Mouse (Mus musculus): ENCODE measurements around the gene Glrx2. TPM values are rescaled to one million over a fixed set of nuclear protein-coding genes. Genes with fewer than 3 reads are reported as not detected.

The Glrx2 gene
- polyA plus RNA-seq, 1 experiment from 2014 or later, result 73.2 TPM

DNA sequence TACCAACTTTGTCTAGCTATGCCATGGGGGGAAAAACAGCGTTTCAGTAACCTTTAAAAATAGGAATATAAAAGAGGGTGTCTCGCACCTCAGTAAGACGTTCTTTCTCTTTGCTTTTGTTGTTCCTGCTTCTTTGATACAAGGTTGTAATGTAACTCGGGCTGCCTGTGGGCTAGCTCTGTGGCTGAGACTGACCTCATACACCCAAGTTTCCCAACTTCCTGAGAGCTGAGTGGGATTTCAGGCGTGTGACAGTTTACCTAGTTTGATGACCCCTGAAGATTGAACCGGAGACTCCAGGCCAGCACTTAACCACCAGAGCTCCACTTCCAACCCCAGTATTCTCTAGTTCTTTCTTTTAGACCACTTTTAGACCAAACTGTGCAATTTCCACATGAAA is 7.8 kb upstream of the Glrx2 start:
- no peak overlapping the region for H3K4me2 ChIP-seq (replicated peaks; ENCODE audit: low read depth, low read length)
- H3K9ac ChIP-seq (replicated peaks; ENCODE audit: low read depth, low read length), result no peak overlapping the region
- WGBS, result 66% methylated on average over 6 of the region's 6 CpGs
- no peak for ATAC-seq (ENCODE audit: insufficient number of reproducible peaks, insufficient read depth, low FRiP score, low read depth)
- H3K4me3 ChIP-seq (ENCODE audit: low read depth, low read length), result no peak overlapping the region
- no peaks in the 10 kb centered on the region for H3K9me3 ChIP-seq (ENCODE audit: control insufficient read depth, low read depth, low read length)
- no peaks in the 10 kb centered on the region for H3K36me3 ChIP-seq (ENCODE audit: control insufficient read depth, insufficient read depth, low read length)
- 0 out of 2 replicates have a peak, but pooled peaks cover 4% of the 10 kb centered on the region for H3K4me1 ChIP-seq (ENCODE audit: control insufficient read depth, insufficient read depth, low read length)
- H3K27me3 ChIP-seq (ENCODE audit: control insufficient read depth, insufficient read depth, low read length), result no peaks in the 10 kb centered on the region
- H3K27ac ChIP-seq (ENCODE audit: low read length), result no peak overlapping the region

DNA sequence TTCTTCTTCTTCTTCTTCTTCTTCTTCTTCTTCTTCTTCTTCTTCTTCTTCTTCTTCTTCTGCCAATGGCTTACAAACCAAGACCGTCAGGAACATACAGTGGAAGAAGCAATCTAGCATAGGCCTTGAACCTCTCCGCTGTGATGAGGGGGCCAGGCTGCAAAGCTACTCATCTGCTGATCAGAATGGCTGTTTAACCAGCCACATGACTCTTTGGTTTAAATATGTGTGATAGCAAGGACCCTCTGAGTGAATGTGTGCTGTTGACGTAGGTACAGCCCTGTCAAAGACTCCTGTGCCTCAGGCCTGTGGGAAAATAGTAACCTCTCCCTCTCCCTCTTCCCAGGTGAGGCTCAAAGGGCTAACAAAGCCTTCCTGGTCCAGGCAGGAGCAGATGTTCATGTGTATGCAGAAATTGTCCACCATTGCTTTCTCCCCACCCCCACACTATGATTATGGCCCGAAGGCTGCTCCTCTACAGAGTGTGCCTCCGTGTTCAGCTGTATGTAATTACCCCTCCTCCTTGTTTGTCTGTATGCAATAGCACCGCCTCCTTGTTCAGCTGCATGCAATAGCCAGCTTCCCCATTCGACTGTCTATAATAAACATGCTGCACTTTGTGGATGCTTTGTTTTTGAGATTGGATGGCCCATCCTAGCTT is 6.0 kb upstream of the Glrx2 start:
- Histone ChIP-seq H3K4me1 (ENCODE audit: control insufficient read depth, insufficient read depth, low read length) (0 out of 2 replicates have a peak, but pooled peaks cover 4% of the 10 kb centered on the region), H3K27ac (ENCODE audit: low read length) (no peak overlapping the region), H3K36me3 (ENCODE audit: control insufficient read depth, insufficient read depth, low read length) (no peaks in the 10 kb centered on the region), H3K27me3 (ENCODE audit: control insufficient read depth, insufficient read depth, low read length) (no peaks in the 10 kb centered on the region), H3K9ac (replicated peaks; ENCODE audit: low read depth, low read length) (no peak overlapping the region), H3K9me3 (ENCODE audit: control insufficient read depth, low read depth, low read length) (no peaks in the 10 kb centered on the region), H3K4me3 (ENCODE audit: low read depth, low read length) (no peak overlapping the region), H3K4me2 (replicated peaks; ENCODE audit: low read depth, low read length) (no peak overlapping the region)
- ATAC-seq (ENCODE audit: insufficient number of reproducible peaks, insufficient read depth, low FRiP score, low read depth), result no peak
- 66% methylated on average over 7 of the region's 7 CpGs for WGBS

DNA sequence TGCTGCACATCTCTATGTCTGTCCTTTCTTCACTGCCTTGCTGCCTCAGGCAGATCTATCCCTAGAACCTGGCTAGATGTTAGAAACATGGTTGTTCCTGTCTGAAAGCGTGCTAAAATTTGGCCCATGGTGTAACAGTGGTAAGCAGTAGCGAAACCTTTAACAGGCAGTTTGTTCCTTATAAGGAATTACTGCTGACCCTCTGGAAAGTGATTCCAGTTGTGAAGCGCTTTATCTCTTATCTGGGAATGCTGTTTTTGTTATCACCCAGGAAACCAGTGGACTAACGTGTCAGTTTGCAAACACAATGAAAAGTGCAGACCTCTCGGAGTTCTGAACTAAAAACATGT is 5.5 kb upstream of the Glrx2 start:
- Histone ChIP-seq H3K4me2 (replicated peaks; ENCODE audit: low read depth, low read length) (no peak overlapping the region), H3K9me3 (ENCODE audit: control insufficient read depth, low read depth, low read length) (no peaks in the 10 kb centered on the region), H3K36me3 (ENCODE audit: control insufficient read depth, insufficient read depth, low read length) (no peaks in the 10 kb centered on the region), H3K9ac (replicated peaks; ENCODE audit: low read depth, low read length) (no peak overlapping the region), H3K4me1 (ENCODE audit: control insufficient read depth, insufficient read depth, low read length) (0 out of 2 replicates have a peak, but pooled peaks cover 4% of the 10 kb centered on the region), H3K4me3 (ENCODE audit: low read depth, low read length) (no peak overlapping the region), H3K27ac (ENCODE audit: low read length) (no peak overlapping the region), H3K27me3 (ENCODE audit: control insufficient read depth, insufficient read depth, low read length) (no peaks in the 10 kb centered on the region)
- no peak for ATAC-seq (ENCODE audit: insufficient number of reproducible peaks, insufficient read depth, low FRiP score, low read depth)
- WGBS, result 50% methylated on average over 5 of the region's 5 CpGs

DNA sequence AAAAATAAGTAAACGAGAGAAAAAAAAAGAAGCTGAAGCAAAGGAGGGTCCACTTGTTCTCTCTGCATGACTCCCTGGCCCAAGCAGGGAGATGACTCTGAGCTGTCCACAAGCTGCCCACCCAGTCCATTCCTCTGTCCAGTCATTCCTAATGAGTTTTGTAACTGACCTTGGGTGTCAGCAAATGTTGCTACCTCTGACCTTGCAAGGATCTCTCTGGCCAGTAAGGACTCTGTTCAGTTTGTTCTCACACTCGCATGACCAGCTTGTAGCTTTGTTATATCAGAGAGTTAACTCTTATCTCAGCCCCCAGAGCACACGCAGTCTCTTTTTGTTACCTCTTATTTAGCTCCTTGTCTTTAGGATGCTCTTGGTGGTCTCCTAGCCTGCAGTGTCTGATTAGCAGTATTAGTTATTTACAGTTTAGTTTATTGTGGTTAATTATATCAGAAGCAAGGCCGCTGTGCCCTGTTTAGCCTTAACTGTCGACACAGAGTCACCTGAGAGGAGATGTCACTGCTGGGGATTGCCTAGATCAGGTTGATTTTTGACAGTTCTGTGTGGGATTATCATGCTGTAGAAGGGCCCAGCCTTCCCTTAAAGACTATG is 8.4 kb downstream of the Glrx2 start:
- no peak for ATAC-seq (ENCODE audit: insufficient number of reproducible peaks, insufficient read depth, low FRiP score, low read depth)
- H3K4me2 ChIP-seq (replicated peaks; ENCODE audit: low read depth, low read length), result no peak overlapping the region
- 75% methylated on average over 5 of the region's 5 CpGs for WGBS
- no peak overlapping the region for H3K9ac ChIP-seq (replicated peaks; ENCODE audit: low read depth, low read length)
- no peaks in the 10 kb centered on the region for H3K27me3 ChIP-seq (ENCODE audit: control insufficient read depth, insufficient read depth, low read length)
- no peaks in the 10 kb centered on the region for H3K4me1 ChIP-seq (ENCODE audit: control insufficient read depth, insufficient read depth, low read length)
- no peaks in the 10 kb centered on the region for H3K9me3 ChIP-seq (ENCODE audit: control insufficient read depth, low read depth, low read length)
- no peak overlapping the region for H3K4me3 ChIP-seq (ENCODE audit: low read depth, low read length)
- H3K36me3 ChIP-seq (ENCODE audit: control insufficient read depth, insufficient read depth, low read length), result no peaks in the 10 kb centered on the region
- H3K27ac ChIP-seq (ENCODE audit: low read length), result no peak overlapping the region

DNA sequence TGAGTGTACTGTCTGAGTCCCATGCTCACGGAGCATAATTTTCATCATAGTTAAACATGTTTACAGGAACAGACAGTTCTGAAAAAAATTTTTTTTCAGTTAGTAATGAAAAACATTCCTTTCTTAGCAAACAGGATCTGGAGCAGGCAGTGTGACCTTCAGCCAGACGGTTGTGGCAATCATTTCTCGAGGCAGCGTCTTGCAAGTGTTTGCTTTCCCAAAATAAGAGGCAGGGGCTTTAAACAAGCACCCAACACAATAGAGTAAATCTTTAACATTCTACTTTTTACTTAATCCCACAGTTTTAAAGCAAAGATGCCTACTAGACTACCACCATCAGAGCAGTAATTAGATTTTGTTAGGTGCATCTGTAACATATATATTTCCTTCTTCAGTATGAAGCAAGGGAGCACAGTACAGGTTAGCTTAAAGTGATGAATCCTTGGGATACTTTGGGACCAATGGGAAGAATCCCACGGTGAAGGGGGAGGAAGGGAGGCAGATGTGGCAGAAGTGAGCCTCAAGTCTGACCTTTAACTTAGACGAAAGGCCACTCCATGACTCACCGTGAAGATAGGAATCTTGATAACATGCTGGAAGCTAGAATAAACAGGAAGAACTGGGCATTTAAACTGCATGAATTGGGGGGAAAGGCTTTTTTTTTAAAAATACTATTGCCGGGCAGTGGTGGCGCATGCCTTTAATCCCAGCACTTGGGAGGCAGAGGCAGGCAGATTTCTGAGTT is 11.7 kb downstream of the Glrx2 start:
- Histone ChIP-seq H3K4me3 (ENCODE audit: low read depth, low read length) (no peak overlapping the region), H3K4me2 (replicated peaks; ENCODE audit: low read depth, low read length) (no peak overlapping the region), H3K9me3 (ENCODE audit: control insufficient read depth, low read depth, low read length) (no peaks in the 10 kb centered on the region), H3K27me3 (ENCODE audit: control insufficient read depth, insufficient read depth, low read length) (no peaks in the 10 kb centered on the region), H3K36me3 (ENCODE audit: control insufficient read depth, insufficient read depth, low read length) (no peaks in the 10 kb centered on the region), H3K9ac (replicated peaks; ENCODE audit: low read depth, low read length) (no peak overlapping the region), H3K27ac (ENCODE audit: low read length) (no peak overlapping the region), H3K4me1 (ENCODE audit: control insufficient read depth, insufficient read depth, low read length) (no peaks in the 10 kb centered on the region)
- no peak for ATAC-seq (ENCODE audit: insufficient number of reproducible peaks, insufficient read depth, low FRiP score, low read depth)
- 46% methylated on average over 9 of the region's 9 CpGs for WGBS

DNA sequence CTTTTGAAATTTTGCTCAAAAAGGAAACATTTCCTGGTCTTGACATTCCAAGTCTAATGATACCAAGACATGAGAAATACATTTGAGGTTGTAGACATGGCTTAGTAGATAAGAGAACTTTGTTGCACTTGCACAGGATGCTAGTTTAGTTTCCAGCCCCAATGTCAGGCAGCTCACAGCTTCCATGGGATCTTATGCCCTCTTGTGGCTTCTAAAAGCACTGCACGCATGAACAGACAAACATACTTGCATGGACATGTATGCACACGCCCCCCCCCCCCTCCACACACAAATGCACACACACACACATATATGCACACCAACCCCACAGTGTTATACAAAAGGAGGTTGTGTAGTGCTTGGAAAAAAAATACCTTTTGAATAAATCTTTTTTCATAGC is 14.8 kb downstream of the Glrx2 start:
- 87% methylated on average over 2 of the region's 2 CpGs for WGBS
- Histone ChIP-seq H3K27ac (ENCODE audit: low read length) (no peak overlapping the region), H3K36me3 (ENCODE audit: control insufficient read depth, insufficient read depth, low read length) (no peaks in the 10 kb centered on the region), H3K4me1 (ENCODE audit: control insufficient read depth, insufficient read depth, low read length) (no peaks in the 10 kb centered on the region), H3K9ac (replicated peaks; ENCODE audit: low read depth, low read length) (no peak overlapping the region), H3K27me3 (ENCODE audit: control insufficient read depth, insufficient read depth, low read length) (no peaks in the 10 kb centered on the region), H3K9me3 (ENCODE audit: control insufficient read depth, low read depth, low read length) (no peaks in the 10 kb centered on the region), H3K4me2 (replicated peaks; ENCODE audit: low read depth, low read length) (no peak overlapping the region), H3K4me3 (ENCODE audit: low read depth, low read length) (no peak overlapping the region)
- no peak for ATAC-seq (ENCODE audit: insufficient number of reproducible peaks, insufficient read depth, low FRiP score, low read depth)

DNA sequence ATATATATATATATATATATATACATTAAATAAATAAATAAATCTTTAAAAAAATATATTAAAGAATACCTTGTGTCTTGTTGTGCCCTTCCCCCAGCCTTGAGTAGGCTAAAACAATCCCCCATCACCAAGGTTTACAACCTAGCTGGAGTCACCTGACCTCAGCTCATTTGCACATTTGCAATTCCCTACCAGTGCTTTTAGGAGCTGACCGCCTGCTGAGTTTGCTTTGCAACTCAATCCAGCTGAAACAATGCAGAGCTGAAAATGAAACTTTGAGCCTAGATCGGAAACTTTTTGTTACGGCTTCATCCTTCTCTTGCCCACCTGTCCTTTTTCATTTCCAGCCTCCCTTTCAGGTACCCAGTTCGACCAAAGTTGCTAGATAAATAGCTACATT is 15.6 kb downstream of the Glrx2 start:
- Histone ChIP-seq H3K9ac (replicated peaks; ENCODE audit: low read depth, low read length) (no peak overlapping the region), H3K36me3 (ENCODE audit: control insufficient read depth, insufficient read depth, low read length) (no peaks in the 10 kb centered on the region), H3K4me1 (ENCODE audit: control insufficient read depth, insufficient read depth, low read length) (no peaks in the 10 kb centered on the region), H3K4me2 (replicated peaks; ENCODE audit: low read depth, low read length) (no peak overlapping the region), H3K9me3 (ENCODE audit: control insufficient read depth, low read depth, low read length) (no peaks in the 10 kb centered on the region), H3K27me3 (ENCODE audit: control insufficient read depth, insufficient read depth, low read length) (no peaks in the 10 kb centered on the region), H3K27ac (ENCODE audit: low read length) (no peak overlapping the region), H3K4me3 (ENCODE audit: low read depth, low read length) (no peak overlapping the region)
- 67% methylated on average over 4 of the region's 4 CpGs for WGBS
- no peak for ATAC-seq (ENCODE audit: insufficient number of reproducible peaks, insufficient read depth, low FRiP score, low read depth)

DNA sequence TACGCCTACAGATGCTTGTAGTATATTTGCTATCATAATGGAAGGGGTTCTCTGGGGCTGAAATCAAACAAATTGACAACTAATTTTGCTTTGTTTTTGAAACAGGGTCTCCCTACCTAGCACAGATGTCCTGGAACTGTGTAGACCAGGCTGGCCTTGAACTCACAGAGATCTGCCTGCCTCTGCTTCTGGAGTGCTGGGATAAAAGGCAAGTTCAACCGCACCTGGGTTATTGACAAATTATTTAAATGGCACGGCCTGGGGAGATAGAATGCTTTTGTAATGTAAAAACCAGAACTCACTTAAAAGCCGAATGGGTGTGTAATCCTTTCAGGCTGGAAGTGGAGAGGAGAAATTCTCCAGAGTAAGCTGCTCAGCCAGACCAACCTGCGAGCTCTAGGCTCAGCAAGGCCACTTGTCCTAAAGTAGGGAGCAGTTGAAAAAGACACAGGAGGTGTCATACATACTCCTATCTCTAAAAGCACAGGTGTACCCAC is 17.8 kb downstream of the Glrx2 start:
- Histone ChIP-seq H3K4me3 (ENCODE audit: low read depth, low read length) (no peak overlapping the region), H3K9me3 (ENCODE audit: control insufficient read depth, low read depth, low read length) (no peaks in the 10 kb centered on the region), H3K27ac (ENCODE audit: low read length) (no peak overlapping the region), H3K4me1 (ENCODE audit: control insufficient read depth, insufficient read depth, low read length) (no peaks in the 10 kb centered on the region), H3K9ac (replicated peaks; ENCODE audit: low read depth, low read length) (no peak overlapping the region), H3K4me2 (replicated peaks; ENCODE audit: low read depth, low read length) (no peak overlapping the region), H3K36me3 (ENCODE audit: control insufficient read depth, insufficient read depth, low read length) (no peaks in the 10 kb centered on the region), H3K27me3 (ENCODE audit: control insufficient read depth, insufficient read depth, low read length) (no peaks in the 10 kb centered on the region)
- WGBS, result 83% methylated on average over 5 of the region's 5 CpGs
- ATAC-seq (ENCODE audit: insufficient number of reproducible peaks, insufficient read depth, low FRiP score, low read depth), result no peak
